Mouse (Mus musculus) spleen, embryonic (tissue): ENCODE measurements around the gene Sowahb.

Source experiments
- CTCF ChIA-PET: fragments of 350-600 bp; sonication (Branson Sonifier 250); formaldehyde crosslinking; loops from one replicate; lab custom pipeline; 2022; lab: Charles Lee

Sowahb gene

GRCm38 (mm10) chr5:93044584-93045370, at the start of gene Sowahb:
TSS of gene Sowahb (minus strand) at chr5:93045022.
- CTCF ChIA-PET: no interaction called here

- CTCF ChIA-PET: interaction anchor here (0.9 kb wide), 1 partner anchor 174 kb away, joined by 4 read pairs; no protein-coding TSS in a partner anchor
These were observed 49.1 kb upstream of the Sowahb start for GRCm38 (mm10) chr5:93093638-93094527.

GRCm38 (mm10) chr5:93092857-93093622, 48.2 kb upstream of the Sowahb start, which contains the start of gene Sept11:
TSS of gene Sept11 (plus strand) at chr5:93093437.
- CTCF ChIA-PET: interaction anchor here (0.9 kb wide), 1 partner anchor 175 kb away, joined by 4 read pairs; no protein-coding TSS in a partner anchor

GRCm38 (mm10) chr5:93092147-93092781, 47.4 kb upstream of the Sowahb start:
- CTCF ChIA-PET: interaction anchor here (0.9 kb wide), 1 partner anchor 26 kb away, joined by 11 read pairs; no protein-coding TSS in a partner anchor

- CTCF ChIA-PET: interaction anchor here (0.9 kb wide), 1 partner anchor 27 kb away, joined by 11 read pairs; no protein-coding TSS in a partner anchor
These were observed 46.4 kb upstream of the Sowahb start for GRCm38 (mm10) chr5:93091266-93091665.

- CTCF ChIA-PET: no interaction called here
These were observed 41.1 kb upstream of the Sowahb start for GRCm38 (mm10) chr5:93085900-93086299.

DNA sequence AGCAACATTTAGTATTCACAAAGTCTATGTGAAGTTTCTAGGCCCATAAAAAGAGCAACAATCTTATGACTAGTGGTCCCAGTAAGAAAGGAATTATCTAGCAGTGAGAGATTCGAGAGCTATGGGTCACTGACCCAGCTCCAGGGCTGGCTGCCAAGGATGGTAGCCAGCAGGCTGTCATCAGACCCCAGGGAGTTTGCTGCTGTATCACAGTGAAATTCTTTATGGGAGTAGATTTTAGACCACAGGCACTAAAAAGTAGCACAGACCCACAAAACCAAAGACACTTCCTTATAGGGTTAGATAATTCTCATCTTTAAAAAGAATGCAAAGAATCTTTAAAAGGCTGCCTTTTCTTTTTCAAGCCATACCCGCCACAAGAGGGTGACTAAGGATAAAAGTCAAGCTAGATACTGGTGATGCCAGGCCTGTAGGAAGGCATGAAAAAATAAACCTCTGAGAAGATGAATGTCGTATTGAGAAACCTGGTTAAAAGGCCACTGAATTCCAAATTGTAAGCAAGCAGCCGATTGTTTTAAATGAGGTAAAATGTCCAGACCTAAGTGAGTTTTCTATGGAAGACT, 40.3 kb upstream of the Sowahb start:
- CTCF ChIA-PET: no interaction called here

DNA sequence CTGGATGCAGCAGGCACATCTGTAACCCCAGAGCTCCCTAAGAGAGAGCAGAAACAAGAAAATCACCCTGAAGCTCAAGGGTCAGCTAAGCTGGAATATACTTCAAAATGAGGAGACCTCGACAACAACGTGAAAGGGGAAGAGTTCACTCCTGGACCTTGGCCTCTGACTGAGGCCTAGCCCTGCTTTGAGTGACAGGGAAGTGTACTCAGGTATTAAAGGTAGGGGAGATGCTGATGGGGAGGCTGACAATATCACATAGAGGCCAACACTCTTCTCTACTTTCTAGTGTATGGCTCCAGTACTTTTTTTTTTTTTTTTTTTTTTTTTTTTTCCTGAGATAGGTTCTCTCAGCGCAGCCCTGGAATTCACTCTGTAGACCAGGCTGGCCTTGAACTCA, 34.8 kb upstream of the Sowahb start:
- CTCF ChIA-PET: interaction anchor here (0.6 kb wide), 2 partner anchors 946 to 1205 kb away, joined by 4 read pairs; no protein-coding TSS in a partner anchor

DNA sequence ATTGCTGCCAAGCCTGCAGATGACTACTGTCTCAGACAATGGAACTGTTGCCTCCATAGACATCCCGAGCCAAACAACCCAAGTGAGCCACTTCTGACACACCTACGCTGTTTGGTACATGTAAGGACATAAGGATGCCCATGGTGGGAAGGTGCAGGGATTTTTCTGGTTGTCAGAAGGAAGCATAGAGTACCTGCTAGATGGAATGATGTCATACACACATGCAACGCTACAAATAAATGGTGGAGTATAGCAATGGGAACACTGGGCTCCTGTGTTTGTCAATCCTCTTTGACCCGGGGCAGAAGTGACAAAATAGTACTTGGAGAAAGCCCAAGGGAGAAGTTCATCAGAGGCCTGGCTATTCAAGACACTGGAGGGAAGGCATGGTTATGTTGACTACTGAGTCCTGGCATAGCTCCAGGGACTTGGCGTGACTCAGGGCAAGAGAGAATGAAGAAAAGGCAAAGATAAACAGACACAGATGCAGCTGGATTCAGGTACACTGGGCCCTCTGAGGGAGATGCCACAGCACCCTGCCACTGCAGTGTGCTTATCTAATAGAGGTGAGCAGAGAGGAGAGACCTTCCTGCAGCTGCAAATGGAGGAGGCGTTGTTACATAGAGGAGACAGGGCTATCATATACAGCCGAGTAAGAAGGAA, 33.0 kb upstream of the Sowahb start:
- CTCF ChIA-PET: no interaction called here

- CTCF ChIA-PET: no interaction called here
These were observed 16.0 kb upstream of the Sowahb start for GRCm38 (mm10) chr5:93060865-93061264.

DNA sequence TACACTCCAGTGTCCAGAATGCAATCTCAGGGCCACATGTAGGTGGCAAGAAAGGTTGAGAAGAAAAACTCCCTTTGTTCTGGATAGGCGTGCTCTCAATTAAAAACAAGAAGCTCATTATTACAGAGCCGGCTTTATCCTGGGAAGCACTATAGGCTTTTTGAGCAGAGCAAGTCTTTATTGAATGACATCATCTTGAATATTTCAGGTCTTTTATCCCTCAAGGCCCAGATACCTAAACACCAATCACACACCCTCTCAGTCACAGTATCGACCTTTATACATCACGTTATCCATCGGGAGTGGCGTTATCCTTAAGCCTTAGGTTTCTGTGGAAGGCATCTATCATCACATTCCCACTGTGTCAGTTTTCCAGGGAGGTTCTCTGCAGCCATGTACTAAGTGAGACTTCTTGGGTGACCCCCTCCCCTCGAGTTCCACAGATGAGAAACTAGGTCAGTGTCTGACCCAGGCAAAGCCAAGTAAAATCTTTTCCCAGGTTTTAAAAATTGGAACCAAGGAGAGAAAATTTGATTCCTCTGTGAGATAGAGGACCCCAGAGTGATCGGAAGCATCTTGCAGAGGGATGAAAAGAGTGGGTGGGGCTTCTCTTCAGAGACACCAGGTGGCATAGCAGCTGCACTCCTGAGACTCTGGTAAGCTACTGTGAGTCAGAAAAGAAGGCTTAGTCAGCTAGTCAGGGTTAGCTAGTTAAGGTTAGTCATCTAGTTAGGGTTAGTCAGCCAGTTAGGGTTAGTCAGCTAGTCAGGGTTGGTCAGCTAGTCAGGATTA, 9.0 kb upstream of the Sowahb start:
- CTCF ChIA-PET: interaction anchor here (0.6 kb wide), 1 partner anchor 101 kb away, joined by 5 read pairs; no protein-coding TSS in a partner anchor

GRCm38 (mm10) chr5:93051951-93052350, 7.1 kb upstream of the Sowahb start:
- CTCF ChIA-PET: interaction anchor here (0.7 kb wide), 1 partner anchor 153 kb away, joined by 5 read pairs; no protein-coding TSS in a partner anchor

DNA sequence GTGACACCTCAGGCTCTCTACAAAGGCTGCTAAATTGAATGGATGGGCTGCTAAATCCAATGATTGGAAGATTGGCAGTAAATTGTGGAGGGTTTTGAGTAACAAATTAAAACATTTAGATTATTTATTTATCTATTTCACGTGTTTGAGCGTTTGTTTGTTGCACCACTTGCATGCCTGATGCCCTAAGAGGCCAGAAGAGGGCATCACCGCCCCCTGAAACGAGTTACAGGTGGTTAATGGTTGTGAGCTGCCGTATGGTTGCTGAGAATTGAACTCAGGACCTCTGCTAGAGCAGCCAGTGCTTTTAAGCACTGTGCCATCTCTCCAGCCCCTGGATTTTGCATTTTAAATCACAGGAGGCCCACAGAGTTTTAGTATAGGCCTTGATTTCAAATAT, 6.2 kb upstream of the Sowahb start:
- CTCF ChIA-PET: no interaction called here

DNA sequence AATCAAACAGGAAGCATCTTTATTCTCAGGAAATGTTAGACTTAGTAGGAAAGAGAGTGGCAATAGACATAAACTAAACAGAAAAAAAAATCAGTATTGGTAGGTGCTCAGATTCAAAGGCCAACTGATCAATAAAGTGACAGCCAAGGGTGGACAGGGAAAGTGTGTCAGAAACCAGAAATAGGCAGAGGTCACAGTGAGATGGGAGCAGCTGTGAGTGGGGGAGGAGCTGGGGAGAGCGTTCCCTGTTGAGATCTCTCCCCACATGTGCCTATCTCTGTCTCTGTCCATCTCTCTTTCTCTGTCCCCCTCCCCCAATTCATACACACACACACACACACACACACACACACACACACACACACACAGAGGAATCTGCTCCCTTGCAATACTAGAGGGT, 5.1 kb upstream of the Sowahb start:
- CTCF ChIA-PET: no interaction called here

DNA sequence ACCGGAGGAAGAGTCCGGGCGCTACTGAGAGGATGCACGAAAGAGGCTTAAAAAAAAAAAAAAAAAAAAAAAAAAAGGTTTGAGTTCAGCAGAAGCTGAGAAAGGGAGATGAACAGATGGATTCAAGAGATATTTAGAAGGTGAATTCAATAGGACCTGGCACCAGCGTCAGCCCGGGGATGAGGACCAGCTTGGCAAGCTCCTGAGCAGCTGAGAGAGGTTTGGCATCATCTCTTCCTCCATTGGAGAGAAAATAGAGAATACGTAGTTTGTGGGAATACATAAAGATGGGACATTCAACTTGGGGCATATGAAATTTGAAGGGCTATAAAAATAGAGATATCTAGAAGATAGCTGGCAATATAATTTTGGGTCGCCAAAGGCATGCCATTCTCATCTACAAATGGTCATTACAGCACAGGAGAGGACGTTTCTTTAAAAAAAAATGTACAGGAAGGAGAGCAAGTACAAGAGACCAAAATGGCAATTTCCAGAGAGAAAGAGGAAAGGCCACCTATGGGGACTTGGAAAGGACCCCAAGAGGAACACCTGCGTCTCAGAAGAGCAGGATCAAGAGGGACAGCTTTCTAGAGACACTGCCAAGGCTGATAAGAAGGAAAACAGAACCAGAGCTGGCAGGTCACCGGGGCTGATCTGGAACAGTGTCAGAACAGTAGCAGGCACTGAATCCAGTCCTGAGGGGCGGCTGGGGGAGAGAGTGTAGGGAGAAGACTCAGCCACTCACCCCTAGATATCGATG, 3.8 kb upstream of the Sowahb start:
- CTCF ChIA-PET: no interaction called here

GRCm38 (mm10) chr5:93046306-93046845, 1.6 kb upstream of the Sowahb start:
- CTCF ChIA-PET: no interaction called here

DNA sequence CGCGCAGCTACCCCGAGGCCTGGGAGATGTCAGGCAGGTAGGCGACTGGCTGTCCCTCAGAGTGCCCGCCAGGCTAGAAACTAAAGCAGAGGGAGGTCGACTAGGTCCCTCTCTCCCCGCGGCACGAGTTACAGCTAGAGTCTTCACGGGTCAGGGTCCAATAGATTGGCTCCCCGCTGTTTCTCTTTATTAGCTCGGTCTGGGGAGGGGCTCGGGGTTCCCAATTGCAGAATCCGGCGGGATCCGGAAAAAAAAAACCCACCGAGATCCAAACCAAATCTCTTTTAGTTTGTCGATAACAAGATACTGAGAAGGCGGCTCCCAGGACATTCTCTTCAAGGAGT, 521 bp upstream of the Sowahb start:
- CTCF ChIA-PET: no interaction called here
